Mouse (Mus musculus) G1E (cell line): Measurements from ENCODE around the gene Pnliprp1.

ENCODE experiments used
- CTCF ChIP-seq: IDR thresholded peaks from 2 replicates; pipeline ENCODE4 v1.5.1; 2012; ENCODE audit warnings: low read depth, low read length, inconsistent platforms, mixed read lengths
- GATA1 ChIP-seq: IDR thresholded peaks from 2 replicates; pipeline ENCODE4 v1.6.1; 2012; ENCODE audit warnings: borderline replicate concordance, low read length, inconsistent platforms, mixed read lengths
- POLR2AphosphoS5 ChIP-seq: IDR thresholded peaks from 2 replicates; pipeline ENCODE4 v1.6.1; 2012; ENCODE audit warnings: low read depth, low read length, inconsistent platforms; ENCODE audit not compliant: insufficient replicate concordance
- TAL1 ChIP-seq: conservative IDR thresholded peaks from 2 replicates; pipeline ENCODE4 v1.6.1; 2012; ENCODE audit warnings: low read depth, low read length, inconsistent platforms, mixed read lengths

GRCm38 (mm10) chr19:58708611-58709010, 20.1 kb upstream of the Pnliprp1 start:
- no peak for TF ChIP-seq TAL1
- no peak for TF ChIP-seq CTCF
- TF ChIP-seq POLR2AphosphoS5, result no peak
- no peak for TF ChIP-seq GATA1
